ENCODE assay signal across 11 mouse cellular contexts in the genomic region with DNA sequence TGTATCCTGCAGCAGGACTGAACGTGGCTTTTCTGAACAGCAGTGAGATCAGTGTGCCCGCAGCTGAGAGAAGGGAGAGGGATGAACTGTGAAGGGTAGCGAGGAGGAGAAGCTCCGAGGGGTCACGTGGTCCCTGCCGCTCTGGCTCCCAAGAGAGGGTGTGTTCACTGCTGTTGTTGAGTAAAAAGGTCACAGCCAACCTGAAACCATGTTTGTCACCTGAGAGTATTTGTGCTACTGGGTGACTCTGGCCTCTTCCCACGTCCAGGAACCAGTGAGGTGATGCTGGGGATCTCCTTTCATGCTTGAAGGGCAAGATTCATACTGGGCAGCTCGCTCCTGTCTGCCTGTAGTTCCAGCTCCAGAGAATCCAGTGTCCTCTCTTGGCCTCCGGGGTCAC.
A peak's percentile ranks its signal among the peaks of the same experiment; 100 is the strongest.
DNase-seq lines count a peak whose midpoint lies in the region; ATAC-seq and TF ChIP-seq lines count a peak whose summit lies in the region.
"Had no signal": no experiment of that assay in that cellular context is flagged by ENCODE, and none has a peak within 500 bp of the region (broad histone marks: within the 10 kb centered on the region; RNA-seq: fewer than 3 reads in every experiment).

No protein-coding gene starts in this region.

- no peak overlapping the region for H3K4me3 ChIP-seq in heart, embryonic 11.5 days (ENCODE audit: low read depth, low read length)
- no peak overlapping the region for H3K4me3 ChIP-seq in midbrain, embryonic 13.5 days (replicated peaks)
- H3K4me3 ChIP-seq in midbrain, postnatal 0 days (ENCODE audit: low read depth, low read length), result no peak overlapping the region
- no peak overlapping the region for H3K4me3 ChIP-seq in hindbrain, embryonic 15.5 days
- no peak overlapping the region for H3K4me3 ChIP-seq in neural tube, embryonic 15.5 days (replicated peaks)

- H3K9ac ChIP-seq in heart, embryonic 11.5 days (ENCODE audit: low read depth, low read length), result peak overlapping the region; percentile 8; the same call in 1 of the 2 replicates
- H3K9ac ChIP-seq in midbrain, embryonic 13.5 days (replicated peaks), result no peak overlapping the region
- H3K9ac ChIP-seq in midbrain, postnatal 0 days (replicated peaks; ENCODE audit: low read length, poor library complexity, severe bottlenecking), result no peak overlapping the region
- H3K9ac ChIP-seq in hindbrain, embryonic 15.5 days, result no peak overlapping the region
- no peak overlapping the region for H3K9ac ChIP-seq in neural tube, embryonic 15.5 days (replicated peaks)

- H3K4me2 ChIP-seq in heart, embryonic 11.5 days, result no peak overlapping the region; the same call in 1 of the 2 replicates
- no peak overlapping the region for H3K4me2 ChIP-seq in midbrain, embryonic 13.5 days (replicated peaks)
- H3K4me2 ChIP-seq in midbrain, postnatal 0 days (ENCODE audit: low read depth, low read length, poor library complexity, severe bottlenecking), result no peak overlapping the region
- H3K4me2 ChIP-seq in hindbrain, embryonic 15.5 days, result no peak overlapping the region
- H3K4me2 ChIP-seq in neural tube, embryonic 15.5 days, result no peak overlapping the region

- H3K27ac ChIP-seq in heart, embryonic 11.5 days (ENCODE audit: low read depth, low read length), result peak overlapping the region; percentile 7; the same call in 1 of the 2 replicates
- H3K27ac ChIP-seq in midbrain, embryonic 13.5 days, result peak overlapping the region; percentile 39; the same call in 1 of the 2 replicates
- H3K27ac ChIP-seq in midbrain, postnatal 0 days (ENCODE audit: low read depth, low read length), result no peak overlapping the region
- H3K27ac ChIP-seq in hindbrain, embryonic 15.5 days (replicated peaks), result peak overlapping the region; percentile 47; the same call in 1 of the 2 replicates
- H3K27ac ChIP-seq in neural tube, embryonic 15.5 days (replicated peaks), result peak overlapping the region; percentile 56

- no peaks in the 10 kb centered on the region for H3K27me3 ChIP-seq in heart, embryonic 11.5 days (ENCODE audit: control insufficient read depth, insufficient read depth, low read length)
- H3K27me3 ChIP-seq in midbrain, embryonic 13.5 days, result peaks cover 40% of the 10 kb centered on the region
- no peaks in the 10 kb centered on the region for H3K27me3 ChIP-seq in midbrain, postnatal 0 days (ENCODE audit: insufficient read depth, low read length)
- H3K27me3 ChIP-seq in hindbrain, embryonic 15.5 days, result 0 out of 2 replicates have a peak, but pooled peaks cover 2% of the 10 kb centered on the region
- 0 out of 2 replicates have a peak, but pooled peaks cover 3% of the 10 kb centered on the region for H3K27me3 ChIP-seq in neural tube, embryonic 15.5 days (replicated peaks)

- H3K36me3 ChIP-seq in heart, embryonic 11.5 days (ENCODE audit: control insufficient read depth, insufficient read depth, low read length), result no peaks in the 10 kb centered on the region
- no peaks in the 10 kb centered on the region for H3K36me3 ChIP-seq in midbrain, embryonic 13.5 days
- no peaks in the 10 kb centered on the region for H3K36me3 ChIP-seq in midbrain, postnatal 0 days (ENCODE audit: insufficient read depth, low read length)
- H3K36me3 ChIP-seq in hindbrain, embryonic 15.5 days, result no peaks in the 10 kb centered on the region
- no peaks in the 10 kb centered on the region for H3K36me3 ChIP-seq in neural tube, embryonic 15.5 days

- no peaks in the 10 kb centered on the region for H3K9me3 ChIP-seq in heart, embryonic 11.5 days (replicated peaks; ENCODE audit: control insufficient read depth, low read length)
- no peaks in the 10 kb centered on the region for H3K9me3 ChIP-seq in midbrain, embryonic 13.5 days
- H3K9me3 ChIP-seq in midbrain, postnatal 0 days (ENCODE audit: low read length), result no peaks in the 10 kb centered on the region
- H3K9me3 ChIP-seq in hindbrain, embryonic 15.5 days, result no peaks in the 10 kb centered on the region
- no peaks in the 10 kb centered on the region for H3K9me3 ChIP-seq in neural tube, embryonic 15.5 days (replicated peaks)

- 32% methylated on average over 9 of the region's 9 CpGs for WGBS in heart, embryonic 11.5 days (ENCODE audit: insufficient replicate concordance)
- WGBS in midbrain, embryonic 13.5 days, result 54% methylated on average over 9 of the region's 9 CpGs
- 47% methylated on average over 9 of the region's 9 CpGs for WGBS in midbrain, postnatal 0 days
- 53% methylated on average over 9 of the region's 9 CpGs for WGBS in hindbrain, embryonic 15.5 days
- 45% methylated on average over 9 of the region's 9 CpGs for WGBS in neural tube, embryonic 15.5 days

- no peak for DNase-seq in heart, adult 11 months
- no peak for DNase-seq in midbrain, postnatal 0 days (ENCODE audit: low spot score)
- no peak for DNase-seq in testis, postnatal 10 days (ENCODE audit: low spot score)
- DNase-seq: cerebellum, adult 9-10 months; layer of hippocampus, postnatal 36 days had no signal

- no peak for ATAC-seq in heart, embryonic 11.5 days (replicated peaks; ENCODE audit: insufficient number of reproducible peaks, low FRiP score, low TSS enrichment)
- ATAC-seq in midbrain, embryonic 13.5 days, result no peak
- ATAC-seq in midbrain, postnatal 0 days (ENCODE audit: low FRiP score), result no peak
- no peak for ATAC-seq in hindbrain, embryonic 15.5 days (ENCODE audit: low FRiP score, low read depth)
- no peak for ATAC-seq in neural tube, embryonic 15.5 days (ENCODE audit: low FRiP score)
- ATAC-seq in megakaryocyte, adult 5-6 weeks (ENCODE audit: poor library complexity, severe bottlenecking), result no peak
- ATAC-seq: inflammation-experienced regulatory T-cells, adult 6 months had no signal

- H3K4me1 ChIP-seq in heart, embryonic 11.5 days (ENCODE audit: control insufficient read depth, insufficient read depth, low read length), result peaks cover 27% of the 10 kb centered on the region
- peaks cover 30% of the 10 kb centered on the region for H3K4me1 ChIP-seq in midbrain, embryonic 13.5 days (replicated peaks)
- H3K4me1 ChIP-seq in midbrain, postnatal 0 days (ENCODE audit: insufficient read depth, low read length), result no peaks in the 10 kb centered on the region
- peaks cover 18% of the 10 kb centered on the region for H3K4me1 ChIP-seq in hindbrain, embryonic 15.5 days (replicated peaks)
- H3K4me1 ChIP-seq in neural tube, embryonic 15.5 days, result peaks cover 33% of the 10 kb centered on the region

- no peak for TF ChIP-seq CTCF in midbrain, postnatal 0 days (IDR thresholded peaks at IDR 0.05)
